Mouse (Mus musculus) gastrocnemius, adult 8-10 months (tissue): ENCODE data around the gene Zfp825. TPM values are rescaled to one million over a fixed set of nuclear protein-coding genes. Genes with fewer than 3 reads are reported as not detected.

Source experiments
- total RNA-seq, 4 experiments: library from RNA; stranded (reverse); gene quantifications; 2 replicates each; pipeline ENCODE4 v1.2.4; 2022

Gene Zfp825
- total RNA-seq, 4 experiments from 2014 or later: 7.0 to 8.0 (median 7.5) TPM

Other genes starting within 250 kb of the Zfp825 start
- gene Ahrr, start 201.7 kb downstream of the Zfp825 start, total RNA-seq: not detected
- gene Pdcd6, start 176.4 kb downstream of the Zfp825 start, total RNA-seq: 10 to 100 TPM; 13.2 to 17.5 (median 16.4) TPM
- 100 to 1,000 TPM; 555 to 618 (median 575) TPM for gene Sdha, start 143.7 kb downstream of the Zfp825 start, total RNA-seq
- gene Ccdc127, start 143.7 kb downstream of the Zfp825 start, total RNA-seq: 10 to 100 TPM; 58.2 to 66.2 (median 64.0) TPM
- 100 to 1,000 TPM in 1 of 4 experiments, 10 to 100 TPM in 3; 90.5 to 101 (median 96.3) TPM for gene Lrrc14b, start 130.0 kb downstream of the Zfp825 start, total RNA-seq
- 1 to 10 TPM; 2.6 to 3.8 (median 3.0) TPM for gene Zfp72, start 103.2 kb downstream of the Zfp825 start, total RNA-seq
- 100 to 1,000 TPM; 182 to 248 (median 211) TPM for gene Ftl1-ps1, start 94.3 kb downstream of the Zfp825 start, total RNA-seq
- 10 to 100 TPM; 26.6 to 30.7 (median 27.7) TPM for gene Erap1, start 145.6 kb upstream of the Zfp825 start, total RNA-seq